Mouse (Mus musculus) forebrain, embryonic 13.5 days (tissue): ENCODE measurements around the gene Brca1. TPM values are rescaled to one million over a fixed set of nuclear protein-coding genes. Genes with fewer than 3 reads are reported as not detected.

ENCODE experiments used
- ATAC-seq: fragments of 200-750 bp; cut with Nextera tagmentation; 2 replicates; pipeline ENCODE4 v1.8.0; 2017
- H3K27ac ChIP-seq: fragments of 300-500 bp; sonication (generic); 2 replicates; pipeline ENCODE4 v1.5.1; 2015; ENCODE audit warnings: inconsistent platforms, mild to moderate bottlenecking, moderate library complexity
- H3K27me3 ChIP-seq: fragments of 300-500 bp; sonication (generic); 2 replicates; pipeline ENCODE4 v1.6.1; 2015; ENCODE audit warnings: mild to moderate bottlenecking, inconsistent platforms
- H3K36me3 ChIP-seq: fragments of 300-500 bp; sonication (generic); 2 replicates; pipeline ENCODE4 v1.6.1; 2015; ENCODE audit warnings: mild to moderate bottlenecking, inconsistent platforms; ENCODE audit not compliant: poor library complexity, severe bottlenecking
- H3K4me1 ChIP-seq: fragments of 300-500 bp; sonication (generic); 2 replicates; pipeline ENCODE4 v1.6.1; 2015; ENCODE audit warnings: inconsistent platforms
- H3K4me2 ChIP-seq: fragments of 300-500 bp; sonication (generic); 2 replicates; pipeline ENCODE4 v1.6.1; 2015; ENCODE audit warnings: inconsistent platforms, mild to moderate bottlenecking, moderate library complexity
- H3K4me3 ChIP-seq: fragments of 300-500 bp; sonication (generic); 2 replicates; pipeline ENCODE4 v1.5.1; 2015; ENCODE audit warnings: mild to moderate bottlenecking, inconsistent platforms
- H3K9ac ChIP-seq: fragments of 300-500 bp; sonication (generic); 2 replicates; pipeline ENCODE4 v1.6.1; 2015; ENCODE audit warnings: mild to moderate bottlenecking, inconsistent platforms
- H3K9me3 ChIP-seq: fragments of 300-500 bp; sonication (generic); replicated peaks from 2 replicates; pipeline ENCODE4 v1.6.1; 2016; ENCODE audit warnings: inconsistent platforms
- WGBS: fragments of 180-500 bp; shearing (Covaris S2); methylation state at CpG from one replicate; pipeline ENCODE4 v1.1.7; 2015; 5-methylcytosine and 5-hydroxymethylcytosine counted together
- polyA plus RNA-seq: library from polyadenylated mRNA; unstranded; fragments of >200 nt; fragmentation: Nextera tagmentation; extraction: Ambion mirVana; gene quantifications from 2 replicates; pipeline ENCODE4 v1.2.1, GENCODE M21; 2015

Gene Brca1
- polyA plus RNA-seq, 1 experiment from 2014 or later = 12.5 TPM

DNA sequence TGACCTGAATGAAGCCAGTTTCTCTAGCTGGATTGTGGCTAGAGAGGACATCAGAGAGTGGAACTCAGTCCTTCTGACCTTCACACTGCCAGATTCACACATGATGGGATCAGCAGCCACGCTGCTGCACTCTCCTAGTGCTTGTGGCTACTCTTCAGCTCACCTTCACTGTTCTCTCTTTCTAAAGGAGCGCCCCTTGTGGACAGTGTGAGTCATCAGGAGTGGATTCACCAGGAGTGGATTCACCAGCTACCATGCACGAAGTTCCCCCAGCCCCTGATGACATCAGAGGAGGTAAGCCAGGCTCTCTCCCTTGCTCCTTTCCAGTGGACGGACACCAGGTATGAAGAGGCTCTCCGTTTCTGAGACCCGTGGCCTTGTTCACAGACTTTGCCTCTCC is 24.4 kb upstream of the Brca1 start:
- Histone ChIP-seq H3K27ac (no peak overlapping the region), H3K4me1 (no peaks in the 10 kb centered on the region), H3K27me3 (no peaks in the 10 kb centered on the region), H3K36me3 (peaks cover 99% of the 10 kb centered on the region), H3K9ac (no peak overlapping the region), H3K4me3 (no peak overlapping the region), H3K9me3 (no peaks in the 10 kb centered on the region), H3K4me2 (no peak overlapping the region)
- ATAC-seq = no peak
- 81% methylated on average over 6 of the region's 6 CpGs for WGBS

DNA sequence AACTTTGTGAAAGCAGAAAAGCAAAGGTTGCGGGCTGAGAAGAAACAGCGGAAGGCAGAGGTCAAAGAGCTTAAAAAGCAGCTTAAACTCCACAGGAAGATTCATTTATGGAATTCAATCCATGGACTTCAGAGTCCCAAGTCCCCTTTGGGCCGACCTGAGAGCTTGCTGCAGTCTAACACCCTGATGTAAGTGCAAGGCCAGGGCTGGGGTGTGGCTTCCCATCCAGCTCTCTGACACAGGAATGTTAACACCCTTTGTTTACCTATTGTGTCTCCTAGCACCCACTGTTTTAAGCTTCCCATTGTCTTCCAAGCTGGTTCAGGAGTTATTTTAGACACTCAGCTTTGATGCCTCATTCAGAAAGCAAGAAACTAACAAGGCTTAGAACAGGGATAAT is 16.7 kb upstream of the Brca1 start:
- WGBS = 87% methylated on average over 3 of the region's 3 CpGs
- Histone ChIP-seq H3K4me3 (no peak overlapping the region), H3K27ac (no peak overlapping the region), H3K27me3 (no peaks in the 10 kb centered on the region), H3K9ac (no peak overlapping the region), H3K4me2 (no peak overlapping the region), H3K4me1 (no peaks in the 10 kb centered on the region), H3K9me3 (no peaks in the 10 kb centered on the region), H3K36me3 (peaks cover 95% of the 10 kb centered on the region)
- no peak for ATAC-seq

DNA sequence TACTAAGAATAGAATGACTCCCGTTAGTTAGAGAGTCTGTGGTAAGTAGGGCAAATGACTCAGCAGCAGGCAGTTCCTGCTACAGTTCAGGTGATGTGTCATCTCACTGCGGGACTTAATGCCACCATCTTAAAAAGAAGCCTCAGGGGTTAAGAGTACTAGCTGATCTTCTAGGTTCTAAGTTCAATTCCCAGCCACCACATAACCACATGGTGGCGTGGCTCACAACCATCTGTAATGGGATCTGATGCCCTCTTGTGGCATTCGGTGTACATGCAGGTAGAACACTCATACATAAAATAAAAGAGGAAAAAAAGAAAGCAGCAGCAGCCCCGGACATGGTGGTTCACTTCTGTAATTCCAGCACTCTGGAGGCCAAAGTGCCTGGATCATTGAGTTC is 10.6 kb upstream of the Brca1 start:
- no peak overlapping the region for H3K9ac ChIP-seq
- H3K27ac ChIP-seq = no peak overlapping the region
- ATAC-seq = no peak
- no peak overlapping the region for H3K4me3 ChIP-seq
- H3K4me2 ChIP-seq = no peak overlapping the region
- 37% methylated on average over 5 of the region's 5 CpGs for WGBS
- H3K27me3 ChIP-seq = no peaks in the 10 kb centered on the region
- H3K9me3 ChIP-seq = no peaks in the 10 kb centered on the region
- peaks cover 85% of the 10 kb centered on the region for H3K36me3 ChIP-seq
- H3K4me1 ChIP-seq = no peaks in the 10 kb centered on the region

DNA sequence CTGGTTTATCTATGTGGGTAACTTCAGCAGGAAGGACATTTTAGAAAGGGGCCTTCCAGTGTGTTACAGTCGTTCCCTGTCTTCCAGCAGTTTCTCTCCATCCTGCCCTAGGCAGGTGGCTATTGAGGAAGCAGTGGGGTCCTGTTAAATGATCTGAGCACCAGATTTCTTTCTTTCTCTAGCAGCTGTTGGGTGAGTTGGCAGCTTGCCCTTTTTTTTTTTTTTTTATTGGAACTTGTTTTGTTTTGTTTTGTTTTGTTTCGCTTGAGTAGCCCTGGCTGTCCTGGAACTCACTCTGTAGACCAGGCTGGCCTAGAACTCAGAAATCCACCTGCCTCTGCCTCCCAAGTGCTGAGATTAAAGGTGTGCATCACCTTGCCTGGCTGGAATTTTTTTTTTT is 5.2 kb upstream of the Brca1 start:
- Histone ChIP-seq H3K36me3 (peaks cover 60% of the 10 kb centered on the region), H3K4me1 (peaks cover 29% of the 10 kb centered on the region), H3K27me3 (no peaks in the 10 kb centered on the region), H3K9ac (0 out of 2 replicates have a peak overlapping the region, but pooled peaks have one; percentile 31), H3K4me3 (no peak overlapping the region), H3K9me3 (no peaks in the 10 kb centered on the region), H3K27ac (0 out of 2 replicates have a peak overlapping the region, but pooled peaks have one; percentile 42), H3K4me2 (no peak overlapping the region)
- ATAC-seq = no peak
- 52% methylated on average over 2 of the region's 2 CpGs for WGBS

DNA sequence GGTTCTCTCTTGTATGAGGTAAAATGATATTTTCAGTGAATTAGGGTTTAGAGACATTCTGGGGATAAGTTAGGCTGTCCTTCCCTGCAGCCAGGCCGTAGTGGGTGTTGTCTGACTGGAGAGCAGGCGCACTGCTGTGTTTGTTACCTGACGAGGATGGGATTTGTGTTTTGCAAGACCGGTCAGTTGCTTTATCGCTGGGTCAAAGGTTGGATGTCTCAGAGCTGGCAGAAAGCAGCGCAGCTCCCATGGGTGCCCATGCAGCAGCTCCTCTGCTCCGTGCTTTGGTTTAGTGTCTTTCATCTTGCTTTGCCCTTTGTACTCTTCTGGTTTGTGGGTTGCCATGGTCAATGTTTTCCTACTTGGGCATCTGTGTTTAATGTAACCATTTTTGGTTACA is 4.8 kb upstream of the Brca1 start:
- Histone ChIP-seq H3K27me3 (no peaks in the 10 kb centered on the region), H3K4me2 (no peak overlapping the region), H3K27ac (0 out of 2 replicates have a peak overlapping the region, but pooled peaks have one; percentile 42), H3K9me3 (no peaks in the 10 kb centered on the region), H3K4me3 (no peak overlapping the region), H3K4me1 (peaks cover 29% of the 10 kb centered on the region), H3K36me3 (peaks cover 59% of the 10 kb centered on the region), H3K9ac (0 out of 2 replicates have a peak overlapping the region, but pooled peaks have one; percentile 31)
- WGBS = 92% methylated on average over 7 of the region's 7 CpGs
- ATAC-seq = no peak

DNA sequence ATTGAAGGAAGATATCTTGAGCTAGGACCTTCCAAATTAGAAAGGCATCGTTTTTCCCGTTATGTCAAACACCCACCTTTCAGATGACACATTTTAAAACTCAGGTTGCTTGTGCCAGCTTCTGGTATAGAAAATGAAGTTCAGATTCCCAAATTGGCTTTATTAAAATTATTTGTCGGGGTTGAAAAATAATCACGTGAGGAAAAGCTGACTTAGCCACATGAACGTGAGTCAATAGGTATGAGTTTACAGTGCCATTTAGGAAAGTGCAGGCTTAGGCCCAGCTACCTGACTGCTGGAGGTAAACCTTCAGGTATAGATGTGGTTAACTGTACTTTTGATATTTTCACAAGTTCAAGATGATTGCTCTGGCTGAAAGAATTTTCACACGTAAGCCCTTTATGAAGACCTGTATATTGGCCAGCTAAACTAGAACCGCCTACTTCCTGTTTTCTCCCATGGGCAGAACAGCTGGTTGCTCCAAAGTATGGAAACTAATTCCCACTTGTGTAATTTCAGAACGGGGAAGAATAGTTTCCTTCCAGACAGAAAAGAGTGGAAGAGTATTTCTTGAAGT is 1.7 kb upstream of the Brca1 start:
- Histone ChIP-seq H3K9me3 (no peaks in the 10 kb centered on the region), H3K9ac (peak overlapping the region; percentile 84), H3K27me3 (no peaks in the 10 kb centered on the region), H3K27ac (peak overlapping the region; percentile 90), H3K4me3 (peak overlapping the region; percentile 86), H3K4me2 (peak overlapping the region; percentile 66), H3K4me1 (peaks cover 43% of the 10 kb centered on the region), H3K36me3 (peaks cover 31% of the 10 kb centered on the region)
- 31% methylated on average over 8 of the region's 8 CpGs for WGBS
- ATAC-seq = no peak

DNA sequence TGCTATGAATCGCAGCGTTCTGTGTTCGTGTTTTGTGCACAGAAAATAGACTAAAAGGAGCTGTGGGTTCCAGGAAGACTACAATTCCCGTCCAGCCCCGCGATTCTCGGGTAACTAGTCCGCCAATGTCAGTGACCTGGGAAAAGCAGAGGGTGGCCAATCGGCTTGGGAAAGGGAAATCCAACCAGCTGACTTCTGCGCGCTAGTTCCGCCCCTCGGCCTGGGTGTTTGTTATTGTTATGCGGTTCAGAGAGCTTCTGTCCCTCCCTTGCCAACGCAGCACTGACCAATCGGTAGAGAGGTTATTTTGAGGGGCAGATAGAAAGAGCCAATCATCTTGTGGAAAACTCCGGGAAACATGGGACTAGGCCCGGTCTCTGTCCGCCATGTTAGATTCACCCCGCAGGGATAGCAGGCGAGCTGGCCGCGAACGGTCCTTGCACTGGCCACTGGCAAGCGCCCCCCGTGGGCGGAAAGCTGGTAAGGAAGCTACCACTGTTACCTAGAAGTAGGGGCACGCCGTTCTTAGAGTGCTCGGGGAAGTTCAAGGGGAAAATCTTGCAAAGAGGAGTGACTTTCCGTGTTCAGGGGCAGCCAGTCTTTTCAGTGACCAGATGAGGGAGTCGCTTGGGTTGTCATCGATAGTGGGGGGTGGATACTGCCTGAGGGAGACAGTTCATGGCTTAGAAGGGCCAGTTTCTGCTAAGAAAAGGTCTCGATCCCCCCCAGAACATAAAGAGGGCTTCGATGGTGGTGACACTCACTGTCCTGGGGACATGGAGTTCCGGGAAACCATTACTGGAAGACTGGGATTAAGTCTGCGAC is 933 bp upstream of the Brca1 start:
- Histone ChIP-seq H3K4me3 (peak overlapping the region; percentile 86), H3K36me3 (peaks cover 26% of the 10 kb centered on the region), H3K4me2 (peak overlapping the region; percentile 66), H3K4me1 (peaks cover 43% of the 10 kb centered on the region), H3K9me3 (no peaks in the 10 kb centered on the region), H3K9ac (peak overlapping the region; percentile 84), H3K27me3 (no peaks in the 10 kb centered on the region), H3K27ac (peak overlapping the region; percentile 90)
- under 1% methylated on average over 37 of the region's 37 CpGs for WGBS
- ATAC-seq = peak; percentile 97

DNA sequence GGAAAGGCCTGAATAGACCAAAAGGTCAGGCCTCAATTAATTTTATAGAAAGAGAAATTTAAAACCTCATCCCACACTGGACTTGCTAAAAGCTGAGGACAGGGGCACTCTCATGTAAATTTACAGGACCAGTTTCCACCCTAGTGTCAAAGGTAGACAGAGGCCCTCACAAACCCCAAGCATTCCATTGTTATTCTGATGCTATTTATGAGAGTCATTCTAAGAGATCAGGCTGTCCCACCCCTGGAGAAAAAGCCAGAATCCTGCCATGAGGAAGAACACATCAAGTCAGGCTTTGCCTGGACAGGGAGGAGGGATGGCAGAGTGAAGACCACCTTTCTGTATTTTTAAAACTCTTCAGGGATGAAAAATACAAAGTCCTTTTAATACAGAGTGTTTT is 3.2 kb downstream of the Brca1 start:
- Histone ChIP-seq H3K27ac (no peak overlapping the region), H3K36me3 (peaks cover 17% of the 10 kb centered on the region; the same call in 1 of the 2 replicates), H3K4me2 (no peak overlapping the region), H3K4me3 (no peak overlapping the region), H3K9me3 (no peaks in the 10 kb centered on the region), H3K4me1 (peaks cover 17% of the 10 kb centered on the region), H3K9ac (no peak overlapping the region), H3K27me3 (no peaks in the 10 kb centered on the region)
- ATAC-seq = no peak

DNA sequence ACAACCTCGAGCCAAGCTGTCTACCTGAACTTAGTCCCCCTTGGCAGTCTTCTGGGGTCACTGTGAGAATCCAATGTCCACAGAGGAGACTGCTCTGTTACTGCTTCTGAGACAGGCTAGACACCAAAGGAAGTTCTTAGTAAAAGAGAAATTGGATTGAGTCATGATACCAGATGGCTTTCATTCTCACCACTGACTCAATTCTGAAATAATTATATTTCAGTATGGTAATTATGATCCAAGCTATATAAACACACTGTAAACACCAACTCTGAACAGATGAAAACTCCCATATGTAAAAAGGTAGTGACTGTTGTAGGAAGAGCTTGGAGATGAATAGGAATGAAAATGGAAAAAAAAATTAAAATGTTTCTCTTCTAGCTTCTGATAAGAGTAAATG is 7.6 kb downstream of the Brca1 start:
- H3K4me1 ChIP-seq = 0 out of 2 replicates have a peak, but pooled peaks cover 4% of the 10 kb centered on the region
- H3K27ac ChIP-seq = no peak overlapping the region
- no peak overlapping the region for H3K9ac ChIP-seq
- H3K4me3 ChIP-seq = no peak overlapping the region
- H3K36me3 ChIP-seq = peaks cover 17% of the 10 kb centered on the region; the same call in 1 of the 2 replicates
- no peaks in the 10 kb centered on the region for H3K9me3 ChIP-seq
- H3K4me2 ChIP-seq = no peak overlapping the region
- 96% methylated on average over 1 of the region's 1 CpGs for WGBS
- ATAC-seq = no peak; the same call in 1 of the 2 replicates
- H3K27me3 ChIP-seq = no peaks in the 10 kb centered on the region

DNA sequence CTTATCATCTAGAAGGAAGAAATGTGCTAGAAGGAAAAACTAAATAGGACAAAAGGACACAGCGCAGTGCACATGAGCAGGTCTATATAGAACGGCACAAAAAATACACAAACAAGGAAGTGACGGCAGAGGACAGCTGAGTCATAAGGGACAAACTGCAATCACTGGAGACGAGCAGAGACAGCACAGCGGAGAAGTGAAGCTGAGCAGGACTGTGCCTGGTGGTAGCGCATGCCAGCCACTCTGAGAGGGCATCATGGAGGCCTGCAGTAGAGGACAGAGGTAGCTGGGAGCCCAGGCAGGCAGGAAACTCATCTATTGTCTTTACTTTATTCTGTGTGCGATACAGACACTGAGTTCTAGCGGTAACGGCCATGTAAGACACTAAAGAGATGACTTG is 8.2 kb downstream of the Brca1 start:
- Histone ChIP-seq H3K9me3 (no peaks in the 10 kb centered on the region), H3K9ac (no peak overlapping the region), H3K4me1 (0 out of 2 replicates have a peak, but pooled peaks cover 4% of the 10 kb centered on the region), H3K27me3 (no peaks in the 10 kb centered on the region), H3K27ac (no peak overlapping the region), H3K4me2 (no peak overlapping the region), H3K4me3 (no peak overlapping the region), H3K36me3 (peaks cover 16% of the 10 kb centered on the region; the same call in 1 of the 2 replicates)
- WGBS = 84% methylated on average over 9 of the region's 9 CpGs
- no peak for ATAC-seq

DNA sequence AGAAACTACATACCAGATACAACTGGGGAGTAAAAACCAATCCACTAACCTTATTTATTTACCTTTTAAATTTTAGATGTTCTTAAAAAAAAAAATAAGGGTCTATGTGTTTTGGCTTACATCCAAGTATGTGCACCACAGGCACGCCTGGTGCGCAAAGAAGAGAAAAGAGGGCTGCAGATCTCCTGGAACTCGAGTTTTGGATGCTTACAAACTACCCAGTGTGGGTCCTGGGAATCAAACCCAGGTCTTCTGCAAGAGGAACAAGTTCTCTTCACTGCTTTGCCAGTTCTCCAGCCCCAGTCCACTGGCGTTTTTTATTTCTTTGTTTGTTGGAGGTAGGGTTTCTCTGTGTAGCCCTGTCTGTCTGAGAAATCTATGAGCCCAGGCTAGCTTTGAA is 25.1 kb downstream of the Brca1 start:
- Histone ChIP-seq H3K4me1 (no peaks in the 10 kb centered on the region), H3K9ac (no peak overlapping the region), H3K4me2 (no peak overlapping the region), H3K27me3 (no peaks in the 10 kb centered on the region), H3K9me3 (no peaks in the 10 kb centered on the region), H3K36me3 (peaks cover 38% of the 10 kb centered on the region), H3K27ac (peak overlapping the region; percentile 78), H3K4me3 (no peak overlapping the region)
- WGBS = 77% methylated on average over 4 of the region's 4 CpGs
- no peak for ATAC-seq

DNA sequence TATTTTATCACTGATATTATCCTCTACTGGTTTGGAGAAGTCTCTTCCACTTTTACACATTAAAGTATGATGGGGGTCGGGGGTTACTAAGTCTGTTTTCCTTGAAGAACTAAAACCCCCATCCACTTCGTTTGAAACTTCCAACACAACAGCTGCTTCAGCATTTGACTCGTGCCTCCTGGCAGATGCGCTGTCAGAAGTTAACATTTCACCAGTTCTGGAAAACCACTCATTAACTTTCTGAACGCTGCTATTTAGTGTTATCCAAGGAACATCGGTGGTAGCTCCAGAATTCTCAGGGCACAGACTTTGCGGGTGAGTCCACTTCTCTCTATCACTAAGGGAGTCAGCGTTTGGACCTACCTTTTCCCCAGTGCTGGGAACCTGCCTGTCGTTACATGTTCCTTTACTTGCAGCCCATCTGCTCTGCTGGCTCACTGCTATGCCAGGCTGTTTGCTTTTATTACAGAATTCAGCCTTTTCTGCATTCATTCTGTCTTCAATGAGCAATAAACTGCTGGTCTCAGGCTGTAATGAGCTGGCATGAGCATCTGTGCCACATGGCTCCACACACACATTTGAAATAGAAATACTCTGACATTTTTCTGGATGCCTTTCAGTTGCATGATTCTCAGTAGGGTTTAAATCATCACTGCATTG is 25.7 kb downstream of the Brca1 start:
- ATAC-seq = peak; percentile 76
- no peak overlapping the region for H3K9ac ChIP-seq
- H3K36me3 ChIP-seq = peaks cover 35% of the 10 kb centered on the region
- H3K27ac ChIP-seq = peak overlapping the region; percentile 60; the same call in 1 of the 2 replicates
- H3K4me2 ChIP-seq = no peak overlapping the region
- H3K4me3 ChIP-seq = no peak overlapping the region
- H3K27me3 ChIP-seq = no peaks in the 10 kb centered on the region
- no peaks in the 10 kb centered on the region for H3K9me3 ChIP-seq
- no peaks in the 10 kb centered on the region for H3K4me1 ChIP-seq
- 82% methylated on average over 9 of the region's 9 CpGs for WGBS
